Mouse (Mus musculus) midbrain, embryonic 13.5 days (tissue): ENCODE measurements at regions not wholly inside any gene's neighbourhood (a gene's known extent, or its start where the extent isn't known, plus 50 kb on each side); places are given as distances from the start of the nearest gene placed in this dataset.

ENCODE experiments used
- ATAC-seq: fragments of 200-750 bp; cut with Nextera tagmentation; 2 replicates; pipeline ENCODE4 v1.8.0; 2017; ENCODE audit warnings: mild to moderate bottlenecking, moderate TSS enrichment, moderate library complexity
- H3K27ac ChIP-seq: fragments of 300-500 bp; sonication (generic); 2 replicates; pipeline ENCODE4 v1.5.1; 2015; ENCODE audit warnings: inconsistent platforms, mild to moderate bottlenecking, moderate library complexity
- H3K27me3 ChIP-seq: fragments of 300-500 bp; sonication (generic); 2 replicates; pipeline ENCODE4 v1.6.1; 2015; ENCODE audit warnings: mild to moderate bottlenecking, inconsistent platforms
- H3K36me3 ChIP-seq: fragments of 300-500 bp; sonication (generic); 2 replicates; pipeline ENCODE4 v1.6.1; 2015; ENCODE audit warnings: mild to moderate bottlenecking, inconsistent platforms
- H3K4me1 ChIP-seq: fragments of 300-500 bp; sonication (generic); replicated peaks from 2 replicates; pipeline ENCODE4 v1.6.1; 2015; ENCODE audit warnings: inconsistent platforms
- H3K4me2 ChIP-seq: fragments of 300-500 bp; sonication (generic); replicated peaks from 2 replicates; pipeline ENCODE4 v1.6.1; 2015; ENCODE audit warnings: moderate library complexity, mild to moderate bottlenecking, inconsistent platforms
- H3K4me3 ChIP-seq: fragments of 300-500 bp; sonication (generic); replicated peaks from 2 replicates; pipeline ENCODE4 v1.5.1; 2015; ENCODE audit warnings: mild to moderate bottlenecking, inconsistent platforms
- H3K9ac ChIP-seq: fragments of 300-500 bp; sonication (generic); replicated peaks from 2 replicates; pipeline ENCODE4 v1.6.1; 2015; ENCODE audit warnings: mild to moderate bottlenecking, inconsistent platforms
- H3K9me3 ChIP-seq: fragments of 300-500 bp; sonication (generic); 2 replicates; pipeline ENCODE4 v1.6.1; 2016; ENCODE audit warnings: mild to moderate bottlenecking, inconsistent platforms
- WGBS: fragments of 180-500 bp; shearing (Covaris S2); methylation state at CpG from one replicate; pipeline ENCODE4 v1.1.7; 2015; 5-methylcytosine and 5-hydroxymethylcytosine counted together

DNA sequence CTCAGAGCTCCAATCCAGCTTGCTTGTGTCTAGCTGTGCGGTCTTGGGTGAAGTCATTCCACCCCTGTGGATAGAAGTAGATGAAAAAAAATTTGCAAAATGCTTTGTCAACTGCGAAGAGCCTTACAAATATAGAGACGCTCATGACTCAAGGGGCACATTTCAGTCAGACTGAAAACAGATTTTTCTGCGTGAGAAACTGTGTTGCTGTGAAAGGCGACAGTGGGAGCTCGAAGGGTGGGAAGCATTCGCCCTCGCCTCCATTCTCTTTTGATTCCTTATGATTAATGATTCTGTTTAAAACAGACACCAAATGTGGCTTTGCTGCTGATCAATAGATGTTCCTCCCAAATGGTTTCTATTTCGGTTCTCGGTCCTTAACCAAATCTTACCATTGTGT, 204.2 kb downstream of the Nrp2 start:
- 89% methylated on average over 10 of the region's 10 CpGs for WGBS
- no peak overlapping the region for H3K4me3 ChIP-seq
- peaks cover 3% of the 10 kb centered on the region; the same call in 1 of the 2 replicates for H3K27me3 ChIP-seq
- no peak overlapping the region for H3K4me2 ChIP-seq
- no peak for ATAC-seq
- no peaks in the 10 kb centered on the region for H3K9me3 ChIP-seq
- H3K36me3 ChIP-seq: no peaks in the 10 kb centered on the region
- no peak overlapping the region for H3K9ac ChIP-seq
- no peak overlapping the region for H3K27ac ChIP-seq
- H3K4me1 ChIP-seq: peaks cover 22% of the 10 kb centered on the region
